Mouse (Mus musculus) myocyte (in vitro differentiated cells): ENCODE results near the gene Gtf3a.

Experiments
- CEBPB ChIP-seq: IDR thresholded peaks from 2 replicates; pipeline ENCODE4 v1.6.1; 2011; ENCODE audit warnings: mild to moderate bottlenecking, moderate library complexity; ENCODE audit not compliant: poor library complexity, insufficient read depth, severe bottlenecking
- E2F4 ChIP-seq: IDR thresholded peaks from one replicate; pipeline ENCODE4 v1.6.1; 2011; ENCODE audit warnings: mild to moderate bottlenecking, control low read depth, moderate library complexity; ENCODE audit not compliant: insufficient read depth
- MAX ChIP-seq: IDR thresholded peaks from one replicate; pipeline ENCODE4 v1.6.1; 2011; ENCODE audit warnings: low read depth, mild to moderate bottlenecking, control low read depth
- POLR2A ChIP-seq: IDR thresholded peaks from one replicate; pipeline ENCODE4 v1.6.1; 2011; ENCODE audit warnings: low read depth, mild to moderate bottlenecking, control low read depth, moderate library complexity; ENCODE audit not compliant: insufficient read length
- POLR2AphosphoS2 ChIP-seq: IDR thresholded peaks from one replicate; pipeline ENCODE4 v1.6.1; 2011; ENCODE audit warnings: low read depth, control low read depth; ENCODE audit not compliant: insufficient read length
- SRF ChIP-seq: IDR thresholded peaks from one replicate; pipeline ENCODE4 v1.6.1; 2011; ENCODE audit warnings: low read depth; ENCODE audit not compliant: control insufficient read depth, insufficient read length
- TCF12 ChIP-seq: IDR thresholded peaks from one replicate; pipeline ENCODE4 v1.6.1; 2011; ENCODE audit warnings: mild to moderate bottlenecking, control low read depth; ENCODE audit not compliant: poor library complexity, insufficient read depth, severe bottlenecking

- TF ChIP-seq MAX = no peak
- TF ChIP-seq TCF12 = no peak
- TF ChIP-seq SRF = no peak
- no peak for TF ChIP-seq E2F4
- TF ChIP-seq POLR2A = no peak
- no peak for TF ChIP-seq CEBPB
- TF ChIP-seq POLR2AphosphoS2 = no peak
Observed at GRCm38 (mm10) chr5:146989051-146989450, 40.6 kb downstream of the Gtf3a start.
